Mouse (Mus musculus) kidney, adult 2 months (tissue): Measurements from ENCODE around the gene Tnrc6b. TPM values are rescaled to one million over a fixed set of nuclear protein-coding genes. Genes with fewer than 3 reads are reported as not detected.

Experiments used
- DNase-seq: peaks from one replicate; pipeline ENCODE4 v3.0.0; 2021
- H3K27ac ChIP-seq: fragments of 200-500 bp; 2 replicates; pipeline ENCODE4 v1.5.1; 2012; ENCODE audit warnings: low read depth, low read length, control low read depth, inconsistent platforms; ENCODE audit not compliant: insufficient read depth
- H3K27me3 ChIP-seq: fragments of 200-500 bp; replicated peaks from 2 replicates; pipeline ENCODE4 v1.6.1; 2012; ENCODE audit warnings: mild to moderate bottlenecking, moderate library complexity, low read length, inconsistent platforms; ENCODE audit not compliant: control insufficient read depth, insufficient read depth
- H3K36me3 ChIP-seq: fragments of 200-500 bp; 2 replicates; pipeline ENCODE4 v1.6.1; 2012; ENCODE audit warnings: mild to moderate bottlenecking, moderate library complexity, low read length, inconsistent platforms; ENCODE audit not compliant: control insufficient read depth, insufficient read depth
- H3K4me1 ChIP-seq: fragments of 200-500 bp; 2 replicates; pipeline ENCODE4 v1.6.1; 2011; ENCODE audit warnings: low read length; ENCODE audit not compliant: control insufficient read depth, insufficient read depth
- H3K4me3 ChIP-seq: fragments of 200-500 bp; 2 replicates; pipeline ENCODE4 v1.5.1; 2011; ENCODE audit warnings: mild to moderate bottlenecking, low read depth, low read length, control low read depth; ENCODE audit not compliant: insufficient read depth
- CTCF ChIP-seq: fragments of 200-500 bp; conservative IDR thresholded peaks from 2 replicates; pipeline ENCODE4 v1.5.1; 2011; ENCODE audit warnings: low read depth, mild to moderate bottlenecking, control low read depth, low read length, moderate library complexity, mixed read lengths; ENCODE audit not compliant: insufficient read depth, insufficient read length
- POLR2A ChIP-seq: fragments of 200-500 bp; IDR thresholded peaks from one replicate; pipeline ENCODE4 v1.6.1; 2011; ENCODE audit warnings: low read depth, low read length, control low read depth
- WGBS: fragments of 180-500 bp; shearing (Covaris S2); methylation state at CpG from one replicate; pipeline ENCODE4 v1.1.7; 2018; 5-methylcytosine and 5-hydroxymethylcytosine counted together
- polyA plus RNA-seq: library from polyadenylated mRNA; depleted of rRNA; stranded (reverse); fragments of >200 nt; gene quantifications from 2 replicates; pipeline ENCODE4 v1.2.3, GENCODE M21; 2012

Tnrc6b gene
- polyA plus RNA-seq, 1 experiment: 12.1 TPM

DNA sequence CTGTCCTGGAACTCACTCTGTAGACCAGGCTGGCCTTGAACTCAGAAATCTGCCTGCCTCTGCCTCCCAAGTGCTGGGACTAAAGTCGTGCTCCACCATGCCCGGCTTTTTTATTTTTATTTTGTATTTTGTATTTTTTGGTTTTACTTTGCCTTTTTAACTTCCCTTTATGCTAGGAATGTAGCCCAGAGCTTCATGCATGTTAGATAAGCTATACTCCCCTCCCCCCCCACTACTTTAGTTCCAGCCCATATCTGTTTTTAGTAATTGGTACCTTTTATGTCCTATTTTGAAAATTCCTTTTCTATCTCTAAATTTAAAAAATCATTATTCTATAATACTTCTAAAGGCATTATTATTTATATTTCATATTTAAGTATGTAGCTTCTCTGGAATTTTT lies 27.1 kb downstream of the Tnrc6b start:
- 88% methylated on average over 2 of the region's 2 CpGs for WGBS
- no peak overlapping the region for H3K27ac ChIP-seq
- DNase-seq: no peak
- H3K4me3 ChIP-seq: no peak overlapping the region
- peaks cover 6% of the 10 kb centered on the region; the same call in 1 of the 2 replicates for H3K4me1 ChIP-seq
- no peaks in the 10 kb centered on the region for H3K27me3 ChIP-seq
- H3K36me3 ChIP-seq: no peaks in the 10 kb centered on the region
- TF ChIP-seq POLR2A: no peak
- no peak for TF ChIP-seq CTCF

DNA sequence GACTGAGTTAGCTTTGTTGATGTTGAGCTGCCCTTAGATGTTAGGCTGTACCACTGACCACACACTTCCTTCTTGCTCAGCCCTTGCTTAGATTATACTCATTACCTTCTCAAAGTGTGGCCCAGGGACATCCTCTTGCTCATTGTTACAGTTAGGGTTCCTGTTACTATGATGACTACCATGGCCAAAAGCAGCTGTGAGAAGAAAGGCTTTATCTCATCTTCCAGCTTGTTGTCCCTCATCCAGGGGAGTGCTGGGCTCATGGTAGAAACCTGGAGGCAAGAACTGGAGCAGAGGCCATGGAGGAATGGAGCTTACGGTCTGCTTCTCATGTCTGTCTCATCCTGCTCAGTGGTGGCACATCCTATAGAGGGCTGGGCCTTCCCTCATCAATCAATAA lies 28.9 kb downstream of the Tnrc6b start:
- Histone ChIP-seq H3K36me3 (no peaks in the 10 kb centered on the region), H3K4me1 (peaks cover 6% of the 10 kb centered on the region; the same call in 1 of the 2 replicates), H3K27me3 (no peaks in the 10 kb centered on the region), H3K27ac (no peak overlapping the region), H3K4me3 (no peak overlapping the region)
- DNase-seq: no peak
- 100% methylated on average over 1 of the region's 1 CpGs for WGBS
- TF ChIP-seq CTCF: no peak
- TF ChIP-seq POLR2A: no peak

DNA sequence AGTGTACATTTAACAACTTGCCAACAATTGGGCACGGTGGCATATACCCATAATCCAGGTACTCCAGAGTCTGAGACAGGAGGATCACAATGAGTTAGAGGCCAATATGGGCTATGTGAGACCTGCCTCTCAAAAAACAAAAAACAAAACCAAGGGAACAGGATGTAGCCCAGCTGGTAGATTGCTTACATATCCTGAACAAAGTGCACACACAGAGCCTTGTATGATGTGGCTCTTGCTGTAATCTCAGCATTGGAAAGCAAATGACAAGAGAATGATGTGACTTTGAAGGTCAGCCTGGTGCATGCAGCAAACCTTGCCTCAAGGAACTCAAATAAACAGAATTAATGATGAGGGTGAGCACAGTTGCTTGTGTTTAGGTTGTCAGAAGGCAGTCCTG lies 30.7 kb downstream of the Tnrc6b start:
- no peaks in the 10 kb centered on the region for H3K27me3 ChIP-seq
- no peak for TF ChIP-seq POLR2A
- TF ChIP-seq CTCF: no peak
- peaks cover 6% of the 10 kb centered on the region; the same call in 1 of the 2 replicates for H3K4me1 ChIP-seq
- no peaks in the 10 kb centered on the region for H3K36me3 ChIP-seq
- H3K4me3 ChIP-seq: no peak overlapping the region
- no peak for DNase-seq
- WGBS: 76% methylated on average over 1 of the region's 1 CpGs
- H3K27ac ChIP-seq: no peak overlapping the region

DNA sequence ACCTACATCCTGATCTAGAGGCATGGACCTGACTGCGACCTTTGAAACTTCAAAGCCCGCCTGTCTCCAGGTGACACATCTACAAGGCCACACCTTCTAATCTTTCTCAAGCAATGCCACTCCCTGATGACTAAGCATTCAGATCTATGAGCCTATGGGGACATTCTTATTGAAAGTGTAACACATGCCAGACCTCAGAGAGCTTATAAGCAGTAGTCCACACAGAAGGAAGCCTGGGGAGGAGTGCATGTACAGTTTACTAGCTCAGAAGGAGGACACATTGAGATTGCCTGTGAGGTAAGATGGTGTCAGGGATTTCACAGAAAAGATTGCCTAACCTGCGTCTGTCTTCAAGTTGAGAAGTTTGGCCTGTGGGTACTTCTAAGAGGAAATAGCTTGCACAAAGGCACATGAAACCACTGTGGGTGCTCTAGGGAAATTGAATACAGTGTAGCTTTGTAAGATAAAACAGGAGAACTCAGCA lies 31.9 kb downstream of the Tnrc6b start:
- no peak overlapping the region for H3K27ac ChIP-seq
- H3K4me3 ChIP-seq: no peak overlapping the region
- WGBS: 83% methylated on average over 3 of the region's 3 CpGs
- no peak for TF ChIP-seq POLR2A
- TF ChIP-seq CTCF: no peak
- DNase-seq: no peak
- peaks cover 6% of the 10 kb centered on the region; the same call in 1 of the 2 replicates for H3K4me1 ChIP-seq
- no peaks in the 10 kb centered on the region for H3K36me3 ChIP-seq
- no peaks in the 10 kb centered on the region for H3K27me3 ChIP-seq

DNA sequence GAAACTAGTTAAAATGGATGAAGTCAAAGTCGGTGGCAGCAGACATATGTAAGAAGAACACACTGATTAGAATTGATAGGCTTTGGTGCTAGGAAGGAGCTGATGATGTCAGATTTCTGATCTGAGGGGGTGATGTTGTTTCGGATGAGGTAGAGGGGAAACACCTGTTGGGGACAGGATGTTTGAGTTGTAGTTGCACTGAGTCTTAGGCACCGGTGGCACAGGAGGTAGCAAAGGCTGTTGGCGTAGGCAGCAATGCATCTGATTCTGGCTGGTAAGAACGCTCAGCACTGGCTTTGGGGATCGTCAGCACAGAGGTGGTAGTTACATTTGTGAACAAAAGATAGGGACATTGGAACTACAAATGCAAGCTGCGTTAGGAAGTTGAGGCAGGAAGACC lies 32.5 kb downstream of the Tnrc6b start:
- Histone ChIP-seq H3K27ac (no peak overlapping the region), H3K4me3 (no peak overlapping the region), H3K36me3 (no peaks in the 10 kb centered on the region), H3K4me1 (peaks cover 6% of the 10 kb centered on the region; the same call in 1 of the 2 replicates), H3K27me3 (no peaks in the 10 kb centered on the region)
- WGBS: 86% methylated on average over 7 of the region's 7 CpGs
- no peak for DNase-seq
- TF ChIP-seq POLR2A (no peak), CTCF (no peak)

DNA sequence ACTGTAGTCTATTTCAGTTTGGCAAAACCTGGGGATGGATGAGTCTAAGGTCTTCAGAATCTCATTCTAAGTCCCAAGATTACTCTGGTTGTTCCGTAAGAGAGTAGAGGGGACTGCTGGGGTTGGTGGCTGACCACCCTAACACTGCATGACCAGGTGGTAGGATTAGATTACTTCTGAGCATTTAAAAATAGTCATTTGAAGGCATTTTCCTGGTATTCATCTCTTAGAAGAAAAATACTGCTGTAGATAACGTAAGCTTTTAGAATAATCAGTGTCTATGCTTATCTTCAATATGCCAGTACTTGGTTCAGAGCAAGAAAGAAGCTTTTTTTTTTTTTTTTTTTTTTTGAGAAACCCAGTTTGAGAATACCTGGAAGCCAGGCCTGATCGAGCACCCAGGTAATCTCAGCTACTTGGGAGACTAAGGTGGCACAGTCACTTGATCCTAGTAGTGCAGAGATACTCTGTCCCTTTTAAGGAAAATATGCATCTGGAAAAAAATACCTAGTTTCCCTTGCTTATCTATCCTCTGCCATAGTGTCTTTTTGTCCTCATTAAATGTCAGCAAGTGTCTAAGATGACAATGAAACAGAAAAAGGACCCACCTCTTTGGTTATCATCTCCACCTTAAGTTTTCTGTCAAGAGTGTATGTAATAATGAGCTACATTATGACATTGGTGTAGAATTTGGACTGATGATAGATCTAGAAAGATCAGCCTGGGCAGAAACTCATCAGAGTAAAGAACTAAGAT lies 33.7 kb downstream of the Tnrc6b start:
- Histone ChIP-seq H3K36me3 (no peaks in the 10 kb centered on the region), H3K4me3 (no peak overlapping the region), H3K27me3 (no peaks in the 10 kb centered on the region), H3K27ac (no peak overlapping the region), H3K4me1 (peaks cover 6% of the 10 kb centered on the region; the same call in 1 of the 2 replicates)
- TF ChIP-seq CTCF (no peak), POLR2A (no peak)
- no peak for DNase-seq
- 84% methylated on average over 3 of the region's 3 CpGs for WGBS

DNA sequence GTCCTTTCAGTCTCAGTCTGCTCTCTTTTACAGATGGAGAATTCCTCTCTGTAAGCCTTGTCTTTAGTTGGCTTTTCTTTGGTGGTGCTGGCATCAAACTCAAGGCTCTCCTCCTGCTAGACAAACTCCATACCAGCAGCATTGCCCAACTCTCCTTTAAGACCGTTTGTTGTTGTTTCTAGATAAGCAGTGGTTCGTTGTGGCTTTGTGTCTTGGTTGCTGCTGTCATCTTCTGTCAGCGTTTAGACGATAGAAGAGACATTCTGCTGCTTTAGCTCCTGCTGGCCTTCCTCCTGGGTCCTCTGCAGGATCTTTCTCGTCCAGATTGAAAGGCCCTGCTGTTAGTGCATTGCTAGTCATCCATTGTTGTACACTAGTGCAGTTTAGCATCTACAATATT lies 37.9 kb downstream of the Tnrc6b start:
- 80% methylated on average over 5 of the region's 5 CpGs for WGBS
- H3K4me1 ChIP-seq: no peaks in the 10 kb centered on the region; the same call in 1 of the 2 replicates
- H3K27me3 ChIP-seq: no peaks in the 10 kb centered on the region
- no peaks in the 10 kb centered on the region; the same call in 1 of the 2 replicates for H3K36me3 ChIP-seq
- no peak for TF ChIP-seq CTCF
- no peak for TF ChIP-seq POLR2A
- DNase-seq: no peak
- no peak overlapping the region for H3K4me3 ChIP-seq
- no peak overlapping the region for H3K27ac ChIP-seq
